Mouse (Mus musculus) frontal cortex, adult 2 months (tissue): ENCODE measurements around the gene Pspc1. TPM values are rescaled to one million over a fixed set of nuclear protein-coding genes. Genes with fewer than 3 reads are reported as not detected.
"Not testable (repeated sequence)": the region's sequence is repeated elsewhere in the genome, so short reads cannot be mapped to it uniquely, and the experiment has no call there.

ENCODE experiments used
- DNase-seq, 2 experiments: peaks; one replicate each; pipeline ENCODE4 v3.0.0; 2022; ENCODE audit warnings: low spot score in 1 of 2; ENCODE audit errors: extremely low spot score in 1 of 2
- polyA plus RNA-seq: library from polyadenylated mRNA; depleted of rRNA; stranded (reverse); fragments of >200 nt; gene quantifications from 2 replicates; pipeline ENCODE4 v1.2.3, GENCODE M21; 2012; rRNA removed

The Pspc1 gene
- 34.2 and 39.0 TPM in 2 replicates for polyA plus RNA-seq

- peak; percentile 93 to 98 for DNase-seq
These were observed at the start of gene Pspc1 for GRCm38 (mm10) chr14:56778200-56778932. Gene Pspc1, minus strand, starts transcription at chr14:56778316.

GRCm38 (mm10) chr14:56824562-56824961 lies 46.4 kb upstream of the Pspc1 start:
- no peak for DNase-seq

- DNase-seq = no peak
These were observed 39.5 kb upstream of the Pspc1 start for GRCm38 (mm10) chr14:56817616-56818015.

GRCm38 (mm10) chr14:56817131-56817530 lies 39.0 kb upstream of the Pspc1 start:
- no peak for DNase-seq

GRCm38 (mm10) chr14:56816541-56816940 lies 38.4 kb upstream of the Pspc1 start:
- DNase-seq = no peak

- peak; percentile 81 to 86 for DNase-seq
These were observed 34.5 kb upstream of the Pspc1 start for GRCm38 (mm10) chr14:56812520-56813036.

- peak; percentile 86 to 90 for DNase-seq
These were observed 33.7 kb upstream of the Pspc1 start, which contains the start of gene Zmym5 for GRCm38 (mm10) chr14:56811701-56812339. Gene Zmym5, minus strand, starts transcription at chr14:56811716.

- DNase-seq = peak in 1 of 2 experiments; percentile 35
These were observed 32.9 kb upstream of the Pspc1 start for GRCm38 (mm10) chr14:56810781-56811690.

- DNase-seq = peak in 1 of 2 experiments; percentile 61
These were observed 15.1 kb upstream of the Pspc1 start for GRCm38 (mm10) chr14:56793243-56793642.

- DNase-seq = no peak
These were observed 6.5 kb upstream of the Pspc1 start for GRCm38 (mm10) chr14:56784575-56784974.

- no peak for DNase-seq
These were observed 801 bp upstream of the Pspc1 start for GRCm38 (mm10) chr14:56778933-56779300.

- peak; percentile 28 to 59 for DNase-seq
These were observed 568 bp downstream of the Pspc1 start for GRCm38 (mm10) chr14:56777360-56778136.

- no peak for DNase-seq
These were observed 1.4 kb downstream of the Pspc1 start for GRCm38 (mm10) chr14:56776571-56777238.

GRCm38 (mm10) chr14:56775416-56775815 lies 2.7 kb downstream of the Pspc1 start:
- peak in 1 of 2 experiments; percentile 50 for DNase-seq

- DNase-seq = not testable (repeated sequence)
These were observed 11.7 kb downstream of the Pspc1 start for GRCm38 (mm10) chr14:56766438-56766837.

- not testable (repeated sequence) for DNase-seq
These were observed 13.0 kb downstream of the Pspc1 start for GRCm38 (mm10) chr14:56765117-56765516.

GRCm38 (mm10) chr14:56751282-56751681 lies 26.8 kb downstream of the Pspc1 start:
- DNase-seq = no peak

- no peak for DNase-seq
These were observed 37.9 kb downstream of the Pspc1 start for GRCm38 (mm10) chr14:56740175-56740574.

GRCm38 (mm10) chr14:56726493-56726892 lies 51.6 kb downstream of the Pspc1 start:
- no peak for DNase-seq
